Mouse (Mus musculus) embryonic facial prominence, embryonic 14.5 days (tissue): ENCODE measurements around the gene Slc22a2. TPM values are rescaled to one million over a fixed set of nuclear protein-coding genes. Genes with fewer than 3 reads are reported as not detected.

Source experiments
- ATAC-seq: fragments of 200-750 bp; cut with Nextera tagmentation; 2 replicates; pipeline ENCODE4 v1.8.0; 2017; ENCODE audit warnings: low read depth, moderate number of reproducible peaks, moderate TSS enrichment
- DNase-seq: peaks from one replicate; pipeline ENCODE4 v3.0.0-alpha.2; 2015; ENCODE audit warnings: low spot score
- H3K27ac ChIP-seq: fragments of 300-500 bp; sonication (generic); replicated peaks from 2 replicates; pipeline ENCODE4 v1.5.1; 2014; ENCODE audit warnings: low read depth, mild to moderate bottlenecking, low read length, moderate library complexity
- H3K27me3 ChIP-seq: fragments of 300-500 bp; sonication (generic); replicated peaks from 2 replicates; pipeline ENCODE4 v1.6.1; 2014; ENCODE audit warnings: low read length; ENCODE audit not compliant: control insufficient read depth, insufficient read depth
- H3K36me3 ChIP-seq: fragments of 300-500 bp; sonication (generic); 2 replicates; pipeline ENCODE4 v1.6.1; 2014; ENCODE audit warnings: low read length, mixed read lengths; ENCODE audit not compliant: control insufficient read depth, insufficient read depth
- H3K4me1 ChIP-seq: fragments of 300-500 bp; sonication (generic); 2 replicates; pipeline ENCODE4 v1.6.1; 2014; ENCODE audit warnings: antibody characterized with exemption, low read length; ENCODE audit not compliant: control insufficient read depth, insufficient read depth
- H3K4me2 ChIP-seq: fragments of 300-500 bp; sonication (generic); 2 replicates; pipeline ENCODE4 v1.6.1; 2014; ENCODE audit warnings: low read depth, mild to moderate bottlenecking, low read length, moderate library complexity, mixed read lengths
- H3K4me3 ChIP-seq: fragments of 300-500 bp; sonication (generic); 2 replicates; pipeline ENCODE4 v1.5.1; 2014; ENCODE audit warnings: low read depth, mild to moderate bottlenecking, low read length
- H3K9ac ChIP-seq: fragments of 300-500 bp; sonication (generic); 2 replicates; pipeline ENCODE4 v1.6.1; 2014; ENCODE audit warnings: low read depth, mild to moderate bottlenecking, low read length, moderate library complexity, mixed read lengths
- H3K9me3 ChIP-seq: fragments of 300-500 bp; sonication (generic); 2 replicates; pipeline ENCODE4 v1.6.1; 2016; ENCODE audit warnings: low read length; ENCODE audit not compliant: control insufficient read depth
- WGBS: fragments of 180-500 bp; shearing (Covaris S2); extraction: QIAGEN DNeasy Blood & Tissue Kit; methylation state at CpG from one replicate; pipeline ENCODE4 v1.1.7; 2014; 5-methylcytosine and 5-hydroxymethylcytosine counted together
- polyA plus RNA-seq: library from polyadenylated mRNA; unstranded; fragments of >200 nt; fragmentation: Nextera tagmentation; extraction: Ambion mirVana; gene quantifications from 2 replicates; pipeline ENCODE4 v1.2.1, GENCODE M21; 2014

Gene Slc22a2
- polyA plus RNA-seq, 1 experiment from 2014 or later, result 0.17 TPM

DNA sequence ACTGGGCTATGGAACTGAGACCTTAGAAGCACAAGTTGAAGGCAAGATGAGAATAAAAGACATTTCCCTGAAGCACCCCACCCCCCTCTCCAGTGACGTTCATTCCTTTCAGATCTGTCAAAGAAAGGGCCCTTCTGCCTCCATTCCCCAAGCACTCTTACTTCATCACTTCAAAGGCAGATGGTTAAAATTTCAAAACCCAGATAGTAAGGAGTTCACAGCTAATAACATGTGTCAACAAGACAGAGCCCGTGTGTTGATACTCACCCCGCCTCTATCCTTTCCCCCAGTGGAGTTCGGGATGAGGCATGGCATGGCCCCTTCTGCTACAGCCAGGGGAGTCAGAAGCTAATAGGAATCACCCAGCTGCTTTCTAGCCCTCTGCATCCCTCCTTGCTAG, 31.5 kb downstream of the Slc22a2 start:
- no peak for ATAC-seq
- H3K4me2 ChIP-seq, result no peak overlapping the region
- no peak for DNase-seq
- H3K27ac ChIP-seq, result no peak overlapping the region
- no peaks in the 10 kb centered on the region for H3K4me1 ChIP-seq
- WGBS, result 45% methylated on average over 4 of the region's 4 CpGs
- no peaks in the 10 kb centered on the region for H3K36me3 ChIP-seq
- no peaks in the 10 kb centered on the region for H3K27me3 ChIP-seq
- H3K9ac ChIP-seq, result no peak overlapping the region
- no peaks in the 10 kb centered on the region for H3K9me3 ChIP-seq
- H3K4me3 ChIP-seq, result no peak overlapping the region

DNA sequence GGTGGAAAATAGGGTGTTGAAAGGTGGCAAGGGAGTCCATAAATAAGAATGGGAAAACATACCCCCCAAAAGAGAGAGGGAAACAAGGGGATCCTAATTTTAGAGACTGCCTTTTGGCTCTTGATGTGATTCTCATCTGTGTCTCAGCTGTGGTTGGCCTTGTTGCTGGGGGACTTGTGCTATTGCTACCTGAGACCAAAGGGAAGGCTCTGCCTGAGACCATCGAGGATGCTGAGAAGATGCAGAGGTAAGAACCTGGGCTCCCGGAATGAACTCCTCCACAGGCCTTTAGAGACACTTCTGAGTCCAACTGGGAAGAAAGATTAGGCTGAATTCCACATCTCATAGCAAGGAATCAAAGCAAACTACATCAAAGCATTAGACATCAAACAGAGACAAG, 35.7 kb downstream of the Slc22a2 start:
- WGBS, result 67% methylated on average over 2 of the region's 2 CpGs
- no peaks in the 10 kb centered on the region for H3K4me1 ChIP-seq
- no peak for DNase-seq
- H3K4me3 ChIP-seq, result no peak overlapping the region
- H3K36me3 ChIP-seq, result no peaks in the 10 kb centered on the region
- H3K9me3 ChIP-seq, result peaks cover 2% of the 10 kb centered on the region; the same call in 1 of the 2 replicates
- H3K4me2 ChIP-seq, result no peak overlapping the region
- no peak overlapping the region for H3K9ac ChIP-seq
- ATAC-seq, result no peak
- H3K27me3 ChIP-seq, result no peaks in the 10 kb centered on the region
- no peak overlapping the region for H3K27ac ChIP-seq

DNA sequence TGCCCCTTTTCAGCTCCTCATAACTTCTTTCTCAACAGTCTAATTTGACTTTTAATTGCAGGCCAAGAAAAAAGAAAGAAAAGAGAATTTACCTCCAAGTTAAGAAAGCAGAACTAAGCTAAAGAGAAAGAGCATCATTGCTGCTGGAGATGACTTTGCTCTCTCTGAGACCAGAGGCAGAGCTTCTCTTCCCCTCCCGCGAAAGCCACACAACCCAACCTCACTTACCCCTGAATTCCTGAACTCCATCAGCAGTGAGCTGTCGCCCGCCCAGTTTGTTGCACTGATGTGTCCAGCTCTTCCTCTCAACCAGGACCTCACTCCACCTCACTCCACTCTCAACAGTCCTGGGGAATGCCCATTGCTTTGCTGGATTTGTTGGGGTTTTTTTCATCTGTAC, 44.1 kb downstream of the Slc22a2 start:
- Histone ChIP-seq H3K4me3 (no peak overlapping the region), H3K36me3 (no peaks in the 10 kb centered on the region), H3K4me1 (0 out of 2 replicates have a peak, but pooled peaks cover 11% of the 10 kb centered on the region), H3K27me3 (no peaks in the 10 kb centered on the region), H3K4me2 (no peak overlapping the region), H3K9ac (no peak overlapping the region), H3K27ac (no peak overlapping the region), H3K9me3 (peaks cover 17% of the 10 kb centered on the region)
- ATAC-seq, result no peak
- no peak for DNase-seq
- WGBS, result 82% methylated on average over 4 of the region's 4 CpGs

DNA sequence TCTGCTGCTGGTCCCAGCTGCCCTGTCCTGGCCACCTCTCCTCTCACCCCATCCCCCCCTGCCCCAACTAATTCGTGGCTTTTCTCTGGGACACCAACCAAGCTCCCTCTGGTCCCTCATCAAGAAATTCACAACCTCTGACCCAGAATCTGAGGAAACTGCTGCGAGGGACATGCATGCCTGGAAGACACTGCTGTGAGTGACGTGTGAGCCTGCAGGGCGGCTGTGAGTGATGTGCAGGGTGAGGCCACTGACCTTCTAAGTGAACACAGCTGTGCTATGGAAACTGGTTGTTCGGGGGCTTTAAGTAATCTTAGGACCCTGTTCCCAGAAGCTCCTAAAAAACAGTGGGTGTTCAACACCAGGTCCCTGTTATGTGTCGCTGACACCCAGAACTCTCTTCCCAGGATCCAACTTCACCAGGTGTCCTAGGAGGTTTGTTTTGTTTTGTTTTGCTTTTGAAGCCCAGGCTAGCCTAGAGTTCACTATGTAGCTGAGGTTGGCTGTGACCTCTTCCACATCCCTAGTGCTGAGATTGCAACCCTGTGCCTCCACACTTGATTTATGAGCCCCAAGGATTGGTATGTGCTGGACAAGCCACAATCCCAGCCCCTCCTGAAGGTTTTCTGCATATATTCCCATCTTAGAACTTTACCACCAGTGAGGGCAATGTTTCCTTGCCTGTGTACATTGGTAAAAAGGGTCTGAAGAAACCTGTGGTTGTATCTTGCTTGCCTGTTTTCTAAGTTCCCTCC, 47.2 kb downstream of the Slc22a2 start:
- DNase-seq, result peak; percentile 9
- 19% methylated on average over 6 of the region's 6 CpGs for WGBS
- Histone ChIP-seq H3K27me3 (no peaks in the 10 kb centered on the region), H3K4me2 (no peak overlapping the region), H3K9ac (no peak overlapping the region), H3K9me3 (0 out of 2 replicates have a peak, but pooled peaks cover under 1% of the 10 kb centered on the region), H3K27ac (no peak overlapping the region), H3K4me1 (0 out of 2 replicates have a peak, but pooled peaks cover 11% of the 10 kb centered on the region), H3K36me3 (no peaks in the 10 kb centered on the region), H3K4me3 (no peak overlapping the region)
- no peak for ATAC-seq

DNA sequence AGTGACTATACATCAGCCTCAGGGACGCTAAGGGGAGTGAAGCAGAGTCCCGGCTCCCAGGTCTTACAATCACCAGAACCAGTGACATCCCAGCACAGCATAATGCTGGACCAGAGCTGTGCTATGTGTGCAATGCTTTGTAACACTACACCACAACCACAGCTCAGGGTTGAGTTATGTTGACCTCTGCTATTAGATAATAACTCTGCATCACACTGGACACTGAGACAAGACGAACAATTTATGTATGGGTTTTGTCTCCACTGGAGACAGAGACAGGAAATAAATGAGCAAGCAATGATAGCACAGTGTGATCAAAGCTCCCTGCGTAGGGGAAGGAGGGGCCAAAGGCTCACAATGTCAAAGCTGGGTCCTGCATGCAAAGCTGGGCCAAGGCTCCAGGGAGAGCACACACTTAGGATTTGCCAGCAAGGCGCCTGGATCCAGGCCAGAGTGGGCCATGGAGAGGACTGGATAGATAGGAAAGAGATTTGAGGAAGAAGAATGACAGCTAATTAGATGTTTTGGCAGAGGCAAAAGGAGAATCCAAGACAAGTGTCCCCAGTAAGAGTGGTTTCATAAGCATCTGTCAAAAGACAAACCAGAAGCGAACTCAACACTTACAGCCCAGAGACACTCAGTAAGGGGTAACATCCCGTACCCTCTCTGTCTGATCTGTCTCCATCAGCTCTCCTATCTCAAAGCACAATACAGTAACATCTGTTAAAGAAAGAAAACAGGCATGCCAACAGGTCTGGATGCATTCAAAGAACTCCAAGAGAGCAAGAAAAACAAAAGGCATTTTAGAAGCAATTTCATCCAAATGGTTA, 48.1 kb downstream of the Slc22a2 start:
- no peak overlapping the region for H3K4me2 ChIP-seq
- ATAC-seq (no peak), DNase-seq (peak; percentile 8)
- H3K9me3 ChIP-seq, result no peaks in the 10 kb centered on the region
- H3K9ac ChIP-seq, result no peak overlapping the region
- no peak overlapping the region for H3K27ac ChIP-seq
- no peak overlapping the region for H3K4me3 ChIP-seq
- H3K4me1 ChIP-seq, result 0 out of 2 replicates have a peak, but pooled peaks cover 11% of the 10 kb centered on the region
- H3K36me3 ChIP-seq, result no peaks in the 10 kb centered on the region
- no peaks in the 10 kb centered on the region for H3K27me3 ChIP-seq
- WGBS, result 28% methylated on average over 7 of the region's 7 CpGs

DNA sequence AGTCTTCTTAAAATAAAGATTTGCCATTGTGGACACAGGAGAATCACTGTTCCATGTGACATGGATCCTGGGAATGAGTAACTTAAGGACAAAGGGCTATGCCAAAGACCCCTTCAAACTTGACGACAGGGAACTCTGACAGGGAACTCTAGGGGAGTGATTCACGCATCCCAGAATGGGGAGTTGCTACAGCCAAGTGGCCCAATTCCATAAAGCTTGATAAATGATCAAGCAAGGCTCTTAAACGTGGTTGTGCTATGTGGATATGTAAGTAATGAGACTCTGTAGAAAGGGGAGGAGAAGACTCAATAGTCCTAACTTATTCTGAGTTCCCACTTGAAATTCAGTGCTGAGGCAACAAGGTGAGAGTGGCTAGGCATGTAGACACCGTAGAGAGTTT, 50.9 kb downstream of the Slc22a2 start:
- H3K27ac ChIP-seq, result no peak overlapping the region

DNA sequence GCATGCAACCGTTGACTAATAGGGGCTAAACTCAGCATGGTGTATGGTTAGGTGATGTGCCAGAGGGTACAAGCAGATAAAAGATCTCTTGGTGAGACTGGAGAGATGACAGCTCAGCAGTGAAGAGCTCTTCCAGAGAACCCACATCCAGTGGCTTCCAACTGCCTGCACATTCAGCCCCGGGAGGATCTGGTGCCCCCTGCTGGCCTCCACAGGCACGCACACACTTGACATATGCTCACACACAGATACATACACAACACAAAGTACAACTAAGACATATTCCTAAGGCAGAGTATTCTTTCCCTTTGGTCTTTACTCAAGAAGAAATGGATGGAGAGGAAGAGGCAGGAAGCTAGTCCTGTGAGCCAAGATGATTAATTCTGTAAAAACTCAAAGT, 55.7 kb downstream of the Slc22a2 start:
- WGBS, result 87% methylated on average over 3 of the region's 3 CpGs
- Histone ChIP-seq H3K4me3 (no peak overlapping the region), H3K27ac (no peak overlapping the region), H3K4me1 (no peaks in the 10 kb centered on the region), H3K27me3 (no peaks in the 10 kb centered on the region), H3K9me3 (no peaks in the 10 kb centered on the region), H3K4me2 (no peak overlapping the region), H3K9ac (no peak overlapping the region), H3K36me3 (no peaks in the 10 kb centered on the region)
- no peak for ATAC-seq
- no peak for DNase-seq

More for the DNA sequence above, 50.9 kb downstream of the Slc22a2 start:
- H3K36me3 ChIP-seq, result no peaks in the 10 kb centered on the region
- WGBS, result 59% methylated on average over 4 of the region's 4 CpGs
- no peak overlapping the region for H3K9ac ChIP-seq
- H3K4me3 ChIP-seq, result no peak overlapping the region
- H3K27me3 ChIP-seq, result no peaks in the 10 kb centered on the region
- ATAC-seq, result no peak
- no peak for DNase-seq
- H3K4me1 ChIP-seq, result 0 out of 2 replicates have a peak, but pooled peaks cover 11% of the 10 kb centered on the region
- no peaks in the 10 kb centered on the region for H3K9me3 ChIP-seq
- no peak overlapping the region for H3K4me2 ChIP-seq

DNA sequence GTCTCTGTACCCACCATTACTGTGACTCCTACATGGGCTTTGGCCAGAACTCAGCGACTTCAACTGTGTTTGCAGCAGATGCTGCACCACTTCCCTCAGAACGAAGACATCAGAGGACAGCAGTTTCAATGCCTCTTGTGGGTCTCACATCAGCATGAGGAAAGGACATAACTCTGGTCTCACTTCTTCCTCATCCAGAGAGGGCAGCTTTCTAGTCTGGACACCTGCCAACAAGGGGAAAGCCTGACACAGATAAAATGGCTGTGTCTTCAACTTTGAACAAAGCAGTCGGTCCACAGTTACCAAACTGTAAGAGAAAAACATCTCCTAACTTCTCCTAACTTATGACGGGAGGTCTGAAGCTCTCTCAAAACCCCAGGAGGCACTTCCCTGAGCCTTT, 57.2 kb downstream of the Slc22a2 start:
- Histone ChIP-seq H3K4me3 (no peak overlapping the region), H3K27ac (no peak overlapping the region), H3K9ac (no peak overlapping the region), H3K27me3 (no peaks in the 10 kb centered on the region), H3K4me1 (no peaks in the 10 kb centered on the region), H3K9me3 (no peaks in the 10 kb centered on the region), H3K36me3 (no peaks in the 10 kb centered on the region), H3K4me2 (no peak overlapping the region)
- WGBS, result 76% methylated on average over 4 of the region's 4 CpGs
- no peak for ATAC-seq
- DNase-seq, result no peak
